Mouse (Mus musculus) lung, adult 18-20 months (tissue): ENCODE data around the gene Zscan4-ps3.
"Not testable (repeated sequence)": the region's sequence is repeated elsewhere in the genome, so short reads cannot be mapped to it uniquely, and the experiment has no call there.

ENCODE experiments used
- DNase-seq, 2 experiments: peaks; one replicate each; pipeline ENCODE4 v3.0.0; 2022; ENCODE audit warnings: mixed read lengths in 2 of 2

Gene Zscan4-ps3

DNA sequence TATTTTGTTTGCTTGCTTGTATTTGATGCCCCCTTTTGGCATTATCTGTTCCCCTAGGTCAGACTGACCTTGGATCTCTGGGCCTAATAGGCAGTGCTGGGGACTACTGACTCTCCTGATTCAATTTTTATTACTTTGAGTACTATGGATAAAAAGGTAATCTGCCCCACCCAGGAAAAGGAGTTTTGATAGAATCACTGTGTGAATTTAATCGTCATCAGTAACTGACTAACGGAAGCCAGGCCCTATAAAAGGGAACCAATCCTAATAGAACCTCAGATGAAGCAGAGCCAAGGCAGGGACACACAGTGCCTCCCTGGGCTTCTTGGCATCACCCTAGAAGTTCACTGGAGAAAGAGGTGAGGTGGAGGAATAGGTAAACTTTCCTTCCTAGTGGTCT, at the start of gene Zscan4-ps3:
TSS of gene Zscan4-ps3 (plus strand) at position 301 of the 400 bp plus-strand sequence.
- not testable (repeated sequence) for DNase-seq

DNA sequence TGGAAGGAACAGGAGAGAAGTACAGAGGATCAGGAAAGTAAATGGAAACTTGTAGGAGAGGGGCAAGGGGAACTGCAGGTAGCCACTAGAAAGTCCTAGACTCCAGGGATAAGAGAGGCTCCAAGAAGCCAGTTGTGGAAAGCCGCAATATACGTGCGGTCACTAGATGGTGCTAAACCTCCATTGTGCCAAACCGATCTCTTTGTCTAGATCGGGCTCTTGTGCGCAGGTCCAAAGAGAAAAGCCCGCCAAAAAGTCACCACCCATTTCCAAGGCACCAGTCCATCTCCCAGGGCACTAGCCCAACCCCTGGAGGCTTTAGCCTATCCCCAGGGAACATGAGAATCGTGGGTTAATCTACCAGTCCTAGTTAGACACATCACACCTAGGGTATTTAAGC, 8.0 kb downstream of the Zscan4-ps3 start:
- not testable (repeated sequence) for DNase-seq
